21 mouse cellular contexts compared by ENCODE assay signal in genomic region chr17:24009617-24010016, GRCm38 (mm10). TPM values are rescaled to one million over a fixed set of nuclear protein-coding genes. Genes with fewer than 3 reads are reported as not detected.
DNase-seq lines count a peak whose midpoint lies in the region; ATAC-seq and TF ChIP-seq lines count a peak whose summit lies in the region.
"Had no signal": no experiment of that assay in that cellular context is flagged by ENCODE, and none has a peak within 500 bp of the region (broad histone marks: within the 10 kb centered on the region; RNA-seq: fewer than 3 reads in every experiment).

No protein-coding gene starts in this region.

- no peak for TF ChIP-seq EP300 in heart, postnatal 0 days (IDR thresholded peaks at IDR 0.05; ENCODE audit: low read depth)
- no peak for TF ChIP-seq EP300 in lung, postnatal 0 days (IDR thresholded peaks at IDR 0.05)

- ATAC-seq in heart, postnatal 0 days (ENCODE audit: insufficient read depth, low read depth) = no peak
- ATAC-seq in lung, postnatal 0 days = no peak
- no peak for ATAC-seq in monocyte, adult 5-6 weeks (replicated peaks; ENCODE audit: insufficient number of reproducible peaks, low FRiP score, low TSS enrichment, poor library complexity, severe bottlenecking)
- ATAC-seq: forebrain, embryonic 13.5 days had no signal

- H3K36me3 ChIP-seq in heart, postnatal 0 days (replicated peaks; ENCODE audit: control insufficient read depth, insufficient read depth, low read length) = no peaks in the 10 kb centered on the region
- no peaks in the 10 kb centered on the region for H3K36me3 ChIP-seq in lung, postnatal 0 days (ENCODE audit: insufficient read depth, low read length)
- H3K36me3 ChIP-seq: embryonic facial prominence, embryonic 15.5 days; limb, embryonic 13.5 days; neural tube, embryonic 15.5 days had no signal

- H3K4me2 ChIP-seq in heart, postnatal 0 days (ENCODE audit: low read depth, low read length) = no peak overlapping the region
- no peak overlapping the region for H3K4me2 ChIP-seq in lung, postnatal 0 days (replicated peaks; ENCODE audit: low read depth, low read length)
- H3K4me2 ChIP-seq: embryonic facial prominence, embryonic 15.5 days; forebrain, embryonic 13.5 days; hindbrain, embryonic 14.5 days; limb, embryonic 13.5 days; neural tube, embryonic 15.5 days had no signal

- 58% methylated on average over 5 of the region's 5 CpGs for WGBS in heart, postnatal 0 days
- WGBS in lung, postnatal 0 days = 52% methylated on average over 5 of the region's 5 CpGs

- no peak overlapping the region for H3K27ac ChIP-seq in heart, postnatal 0 days (ENCODE audit: low read depth)
- H3K27ac ChIP-seq in lung, postnatal 0 days (ENCODE audit: low read length) = no peak overlapping the region
- H3K27ac ChIP-seq: embryonic facial prominence, embryonic 15.5 days; forebrain, embryonic 13.5 days; hindbrain, embryonic 14.5 days; left cerebral cortex, adult 2 months; limb, embryonic 13.5 days; neural tube, embryonic 15.5 days had no signal

- H3K4me1 ChIP-seq in heart, postnatal 0 days (ENCODE audit: control insufficient read depth, insufficient read depth) = no peaks in the 10 kb centered on the region
- no peaks in the 10 kb centered on the region for H3K4me1 ChIP-seq in lung, postnatal 0 days (ENCODE audit: insufficient read depth, low read depth, low read length)
- H3K4me1 ChIP-seq: embryonic facial prominence, embryonic 15.5 days; forebrain, embryonic 13.5 days; limb, embryonic 13.5 days; neural tube, embryonic 15.5 days had no signal

- DNase-seq in heart, postnatal 0 days (ENCODE audit: low spot score) = peak; percentile 20
- DNase-seq in heart, postnatal 14 days = no peak
- DNase-seq in lung, postnatal 0 days (ENCODE audit: low spot score) = no peak
- no peak for DNase-seq in lung, adult 18-20 months
- peak; percentile 35 for DNase-seq in ZHBTc4 (ENCODE audit: low read depth, low spot score)
- DNase-seq in right cerebral cortex, adult 18-20 months = no peak
- DNase-seq: cerebellum, adult 2 months; heart, adult 11 months; kidney, adult 2 months; thymus, postnatal 36 days had no signal

- 0 out of 2 replicates have a peak, but pooled peaks cover 5% of the 10 kb centered on the region for H3K27me3 ChIP-seq in heart, postnatal 0 days (ENCODE audit: control insufficient read depth, insufficient read depth, low read length)
- no peaks in the 10 kb centered on the region for H3K27me3 ChIP-seq in lung, postnatal 0 days (replicated peaks; ENCODE audit: insufficient read depth, low read length)
- H3K27me3 ChIP-seq: embryonic facial prominence, embryonic 15.5 days; forebrain, embryonic 13.5 days; limb, embryonic 13.5 days; neural tube, embryonic 15.5 days had no signal

- no peak overlapping the region for H3K4me3 ChIP-seq in heart, postnatal 0 days (ENCODE audit: low read depth, low read length)
- no peak overlapping the region for H3K4me3 ChIP-seq in lung, postnatal 0 days (ENCODE audit: low read depth, low read length)
- H3K4me3 ChIP-seq: embryonic facial prominence, embryonic 15.5 days; forebrain, embryonic 13.5 days; left cerebral cortex, adult 2 months; limb, embryonic 13.5 days; neural tube, embryonic 15.5 days had no signal

- H3K9me3 ChIP-seq in heart, postnatal 0 days (replicated peaks; ENCODE audit: control insufficient read depth, low read length) = no peaks in the 10 kb centered on the region
- no peaks in the 10 kb centered on the region for H3K9me3 ChIP-seq in lung, postnatal 0 days (ENCODE audit: low read length)
- H3K9me3 ChIP-seq: embryonic facial prominence, embryonic 15.5 days; forebrain, embryonic 13.5 days; neural tube, embryonic 15.5 days had no signal

- TF ChIP-seq CTCF in heart, postnatal 0 days (IDR thresholded peaks at IDR 0.05; ENCODE audit: low read depth) = peak; percentile 41
- TF ChIP-seq CTCF in lung, postnatal 0 days (IDR thresholded peaks at IDR 0.05) = peak; percentile 55

- no peak overlapping the region for H3K9ac ChIP-seq in heart, postnatal 0 days (replicated peaks; ENCODE audit: low read depth, low read length)
- no peak overlapping the region for H3K9ac ChIP-seq in lung, postnatal 0 days (replicated peaks; ENCODE audit: low read depth)
- H3K9ac ChIP-seq: embryonic facial prominence, embryonic 15.5 days; forebrain, embryonic 13.5 days; hindbrain, embryonic 14.5 days; limb, embryonic 13.5 days; neural tube, embryonic 15.5 days had no signal

- intact Hi-C loops in heart, postnatal 14 days (cut with DNase I) = no loop called here

RNA-seq across cellular contexts. Expression of gene Prss22, which starts 11.7 kb away (rescaled TPM):
- total RNA-seq in heart, postnatal 0 days (2014; rRNA removed; ENCODE audit: low replicate concordance) = 0.15 TPM in 1 of 2 replicates, not detected in the other
- not detected in 2 replicates for polyA plus RNA-seq in heart, postnatal 0 days (2015; fragmentation: Nextera tagmentation; extraction: Ambion mirVana)
- not detected for total RNA-seq in heart, postnatal 14 days (2021)
- polyA plus RNA-seq in lung, postnatal 0 days (2015; fragmentation: Nextera tagmentation; extraction: Ambion mirVana) = 0.57 and 0.77 TPM in 2 replicates
- not detected in 3 replicates for total RNA-seq in monocyte, adult 5-6 weeks (2017)
- total RNA-seq: common myeloid progenitor, adult 5-6 weeks had no signal
- polyA plus RNA-seq: cerebellum, adult 2 months; forebrain, embryonic 13.5 days; heart, embryonic 16.5 days; hindbrain, embryonic 14.5 days; liver, embryonic 16.5 days; neural tube, embryonic 15.5 days had no signal

RNA-seq across cellular contexts. Expression of gene Prss27, which starts 28.3 kb away (rescaled TPM):
- total RNA-seq in heart, postnatal 0 days (2014; rRNA removed; ENCODE audit: low replicate concordance) = 0.99 and 1.1 TPM in 2 replicates
- polyA plus RNA-seq in heart, postnatal 0 days (2015; fragmentation: Nextera tagmentation; extraction: Ambion mirVana) = not detected in 2 replicates
- not detected for total RNA-seq in heart, postnatal 14 days (2021)
- 0.18 TPM in 2 replicates for polyA plus RNA-seq in lung, postnatal 0 days (2015; fragmentation: Nextera tagmentation; extraction: Ambion mirVana)
- total RNA-seq in monocyte, adult 5-6 weeks (2017) = not detected in 3 replicates
- total RNA-seq: common myeloid progenitor, adult 5-6 weeks; left cerebral cortex, adult 2 months had no signal
- polyA plus RNA-seq: cerebellum, adult 2 months; liver, embryonic 16.5 days; spleen, adult 2 months had no signal

RNA-seq across cellular contexts. Expression of gene Prss30, which starts 29.3 kb away (rescaled TPM):
- total RNA-seq in heart, postnatal 0 days (2014; rRNA removed; ENCODE audit: low replicate concordance) = not detected in 2 replicates
- not detected in 2 replicates for polyA plus RNA-seq in heart, postnatal 0 days (2015; fragmentation: Nextera tagmentation; extraction: Ambion mirVana)
- total RNA-seq in heart, postnatal 14 days (2021) = not detected
- polyA plus RNA-seq in lung, postnatal 0 days (2015; fragmentation: Nextera tagmentation; extraction: Ambion mirVana) = 0.18 and 0.47 TPM in 2 replicates
- total RNA-seq in monocyte, adult 5-6 weeks (2017) = 0.76 to 1.2 TPM in 2 of 3 replicates, not detected in the other
- total RNA-seq: common myeloid progenitor, adult 5-6 weeks had no signal
- polyA plus RNA-seq: embryonic facial prominence, embryonic 15.5 days; forebrain, embryonic 13.5 days; hindbrain, embryonic 14.5 days; limb, embryonic 13.5 days; neural tube, embryonic 15.5 days had no signal

RNA-seq across cellular contexts. Expression of gene Sbpl, which starts 54.5 kb away (rescaled TPM):
- total RNA-seq in heart, postnatal 0 days (2014; rRNA removed; ENCODE audit: low replicate concordance) = not detected in 2 replicates
- polyA plus RNA-seq in heart, postnatal 0 days (2015; fragmentation: Nextera tagmentation; extraction: Ambion mirVana) = not detected in 2 replicates
- total RNA-seq in heart, postnatal 14 days (2021) = not detected
- polyA plus RNA-seq in lung, postnatal 0 days (2015; fragmentation: Nextera tagmentation; extraction: Ambion mirVana) = not detected in 2 replicates
- total RNA-seq in monocyte, adult 5-6 weeks (2017) = not detected in 3 replicates
- total RNA-seq: common myeloid progenitor, adult 5-6 weeks; left cerebral cortex, adult 2 months had no signal
- polyA plus RNA-seq: cerebellum, adult 2 months; embryonic facial prominence, embryonic 15.5 days; forebrain, embryonic 13.5 days; heart, embryonic 16.5 days; hindbrain, embryonic 14.5 days; kidney, adult 2 months; limb, embryonic 13.5 days; liver, embryonic 16.5 days; neural tube, embryonic 15.5 days; spleen, adult 2 months had no signal

Comparison
In these comparisons a context has a peak if more than half of its experiments do, and no peak if none do; other contexts are left out.
1. DNase-seq: peak in heart, postnatal 0 days (single experiment) and ZHBTc4 (single experiment); none in heart, postnatal 14 days (0 of 2), lung, postnatal 0 days (single experiment), lung, adult 18-20 months (0 of 2) and right cerebral cortex, adult 18-20 months (single experiment).